ENCODE assay signal across 14 mouse cellular contexts in genomic region chr2:126865501-126866199, GRCm38 (mm10). TPM values are rescaled to one million over a fixed set of nuclear protein-coding genes. Genes with fewer than 3 reads are reported as not detected.
DNase-seq lines count a peak whose midpoint lies in the region; ATAC-seq and TF ChIP-seq lines count a peak whose summit lies in the region.
"Had no signal": no experiment of that assay in that cellular context is flagged by ENCODE, and none has a peak within 500 bp of the region (broad histone marks: within the 10 kb centered on the region; RNA-seq: fewer than 3 reads in every experiment).

No protein-coding gene starts in this region.

- no peaks in the 10 kb centered on the region for H3K36me3 ChIP-seq in liver, postnatal 0 days (replicated peaks; ENCODE audit: insufficient read depth, low read length)
- peaks cover 3% of the 10 kb centered on the region; the same call in 1 of the 2 replicates for H3K36me3 ChIP-seq in heart, embryonic 10.5 days
- H3K36me3 ChIP-seq: hindbrain, embryonic 12.5 days; lung, embryonic 15.5 days; neural tube, embryonic 12.5 days had no signal

- no peak overlapping the region for H3K9ac ChIP-seq in liver, postnatal 0 days (replicated peaks)
- H3K9ac ChIP-seq: hindbrain, embryonic 12.5 days; lung, embryonic 15.5 days; neural tube, embryonic 12.5 days had no signal

- no peaks in the 10 kb centered on the region for H3K27me3 ChIP-seq in liver, postnatal 0 days (ENCODE audit: insufficient read depth, low read length)
- no peaks in the 10 kb centered on the region for H3K27me3 ChIP-seq in heart, embryonic 10.5 days (ENCODE audit: insufficient read depth, poor library complexity, severe bottlenecking)
- H3K27me3 ChIP-seq: hindbrain, embryonic 12.5 days; lung, embryonic 15.5 days; neural tube, embryonic 12.5 days had no signal

- peak; percentile 85 for ATAC-seq in liver, postnatal 0 days
- ATAC-seq: midbrain, embryonic 16.5 days had no signal

- WGBS in liver, postnatal 0 days (ENCODE audit: insufficient replicate concordance), result 72% methylated on average over 10 of the region's 10 CpGs
- 91% methylated on average over 10 of the region's 10 CpGs for WGBS in heart, embryonic 10.5 days

- peak overlapping the region; percentile 60; the same call in 1 of the 2 replicates for H3K27ac ChIP-seq in liver, postnatal 0 days (ENCODE audit: low read depth)
- H3K27ac ChIP-seq in heart, embryonic 10.5 days, result no peak overlapping the region
- H3K27ac ChIP-seq: hindbrain, embryonic 12.5 days; lung, embryonic 15.5 days; neural tube, embryonic 12.5 days had no signal

- TF ChIP-seq EP300 in liver, postnatal 0 days (IDR thresholded peaks at IDR 0.05; ENCODE audit: low read depth), result no peak

- no peak for TF ChIP-seq CTCF in liver, postnatal 0 days (IDR thresholded peaks at IDR 0.05; ENCODE audit: low read depth)

- H3K4me2 ChIP-seq in liver, postnatal 0 days (ENCODE audit: low read depth, low read length), result peak overlapping the region; percentile 56
- H3K4me2 ChIP-seq: hindbrain, embryonic 12.5 days; lung, embryonic 15.5 days; neural tube, embryonic 12.5 days had no signal

- peak; percentile 65 for DNase-seq in adrenal gland, adult 2 months
- peak; percentile 4 for DNase-seq in adrenal gland, postnatal 25 days
- peak; percentile 75 for DNase-seq in kidney, adult 9 months
- peak; percentile 23 for DNase-seq in liver, postnatal 0 days
- DNase-seq in spleen, postnatal 4 days (ENCODE audit: low spot score in 2 of 2), result no peak
- DNase-seq in testis, postnatal 10 days (ENCODE audit: low spot score), result no peak
- no peak for DNase-seq in heart, embryonic 10.5 days (ENCODE audit: low spot score)
- DNase-seq: cerebellum, adult 2 months; layer of hippocampus, postnatal 36 days; right cerebral cortex, postnatal 25 days had no signal

- H3K9me3 ChIP-seq in liver, postnatal 0 days (ENCODE audit: low read length), result no peaks in the 10 kb centered on the region
- no peaks in the 10 kb centered on the region for H3K9me3 ChIP-seq in heart, embryonic 10.5 days
- H3K9me3 ChIP-seq: hindbrain, embryonic 12.5 days; lung, embryonic 15.5 days; neural tube, embryonic 12.5 days had no signal

- no peak overlapping the region for H3K4me3 ChIP-seq in liver, postnatal 0 days (ENCODE audit: low read depth, low read length)
- H3K4me3 ChIP-seq in heart, embryonic 10.5 days, result no peak overlapping the region
- H3K4me3 ChIP-seq: hindbrain, embryonic 12.5 days; lung, embryonic 15.5 days; neural tube, embryonic 12.5 days had no signal

- peaks cover 13% of the 10 kb centered on the region for H3K4me1 ChIP-seq in liver, postnatal 0 days (ENCODE audit: insufficient read depth)
- peaks cover 14% of the 10 kb centered on the region for H3K4me1 ChIP-seq in heart, embryonic 10.5 days
- H3K4me1 ChIP-seq: hindbrain, embryonic 12.5 days; lung, embryonic 15.5 days; neural tube, embryonic 12.5 days had no signal

RNA-seq across cellular contexts. Expression of gene Trpm7, which starts 10.4 kb away (rescaled TPM):
- 10 to 100 TPM; 35.8 to 41.1 TPM for total RNA-seq in adrenal gland, adult 2 months (2021)
- 1.2 and 1.5 TPM in 2 replicates for polyA plus RNA-seq in adrenal gland, adult 2 months (2012; rRNA removed)
- 47.1 and 54.7 TPM in 2 replicates for total RNA-seq in adrenal gland, postnatal 25 days (2021)
- polyA plus RNA-seq in liver, postnatal 0 days (2015; fragmentation: Nextera tagmentation; extraction: Ambion mirVana), result 14.3 and 17.2 TPM in 2 replicates
- polyA plus RNA-seq in heart, embryonic 10.5 days (2016; fragmentation: Nextera tagmentation; extraction: Ambion mirVana), result 41.3 and 48.5 TPM in 2 replicates

Comparison
In these comparisons a context has a peak if more than half of its experiments do, and no peak if none do; other contexts are left out.
1. DNase-seq: peak in adrenal gland, adult 2 months (single experiment), adrenal gland, postnatal 25 days (single experiment), kidney, adult 9 months (single experiment) and liver, postnatal 0 days (single experiment); none in spleen, postnatal 4 days (0 of 2), testis, postnatal 10 days (single experiment) and heart, embryonic 10.5 days (single experiment).